Mouse (Mus musculus) neural tube, embryonic 15.5 days (tissue): ENCODE data around the gene Omg. TPM values are rescaled to one million over a fixed set of nuclear protein-coding genes. Genes with fewer than 3 reads are reported as not detected.
A peak's percentile ranks its signal among the peaks of the same experiment; 100 is the strongest.

Experiments
- ATAC-seq: fragments of 200-750 bp; cut with Nextera tagmentation; 2 replicates; pipeline ENCODE4 v1.8.0; 2017; ENCODE audit warnings: mild to moderate bottlenecking, moderate TSS enrichment, moderate library complexity; ENCODE audit not compliant: low FRiP score
- H3K27ac ChIP-seq: fragments of 300-500 bp; sonication (generic); replicated peaks from 2 replicates; pipeline ENCODE4 v1.5.1; 2015; ENCODE audit warnings: mild to moderate bottlenecking, inconsistent platforms
- H3K27me3 ChIP-seq: fragments of 300-500 bp; sonication (generic); replicated peaks from 2 replicates; pipeline ENCODE4 v1.6.1; 2015; ENCODE audit warnings: inconsistent platforms
- H3K36me3 ChIP-seq: fragments of 300-500 bp; sonication (generic); 2 replicates; pipeline ENCODE4 v1.6.1; 2015; ENCODE audit warnings: inconsistent platforms
- H3K4me1 ChIP-seq: fragments of 300-500 bp; sonication (generic); 2 replicates; pipeline ENCODE4 v1.6.1; 2015; ENCODE audit warnings: inconsistent platforms
- H3K4me2 ChIP-seq: fragments of 300-500 bp; sonication (generic); 2 replicates; pipeline ENCODE4 v1.6.1; 2015; ENCODE audit warnings: inconsistent platforms, mild to moderate bottlenecking, moderate library complexity
- H3K4me3 ChIP-seq: fragments of 300-500 bp; sonication (generic); replicated peaks from 2 replicates; pipeline ENCODE4 v1.5.1; 2015; ENCODE audit warnings: mild to moderate bottlenecking, inconsistent platforms
- H3K9ac ChIP-seq: fragments of 300-500 bp; sonication (generic); replicated peaks from 2 replicates; pipeline ENCODE4 v1.6.1; 2015; ENCODE audit warnings: mild to moderate bottlenecking, inconsistent platforms
- H3K9me3 ChIP-seq: fragments of 300-500 bp; sonication (generic); replicated peaks from 2 replicates; pipeline ENCODE4 v1.6.1; 2016; ENCODE audit warnings: inconsistent platforms
- WGBS: fragments of 180-500 bp; shearing (Covaris S2); methylation state at CpG from one replicate; pipeline ENCODE4 v1.1.7; 2015; ENCODE audit warnings: mixed read lengths; 5-methylcytosine and 5-hydroxymethylcytosine counted together
- polyA plus RNA-seq: library from polyadenylated mRNA; unstranded; fragments of >200 nt; fragmentation: Nextera tagmentation; extraction: Ambion mirVana; gene quantifications from 2 replicates; pipeline ENCODE4 v1.2.1, GENCODE M21; 2015

Gene Omg
- polyA plus RNA-seq, 1 experiment from 2014 or later, result 14.5 TPM

DNA sequence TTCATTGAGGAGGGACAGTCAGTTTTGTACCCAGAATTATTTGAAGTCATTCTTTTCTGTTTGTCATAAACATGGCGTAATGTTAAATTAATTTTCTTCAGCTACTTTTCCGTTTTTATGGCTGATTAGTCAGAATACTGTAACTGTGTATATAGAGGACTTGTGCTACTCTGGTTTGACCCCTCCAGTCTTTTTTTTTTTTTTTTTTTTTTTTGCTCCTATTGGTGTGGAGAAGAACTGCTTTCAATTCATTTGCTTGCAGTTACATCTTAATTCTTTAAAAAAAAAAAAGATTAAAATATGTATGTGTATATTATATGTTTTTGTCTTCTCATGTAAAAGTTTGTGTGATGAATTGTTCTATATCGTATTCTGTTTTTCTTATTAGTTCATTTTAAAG, 8.1 kb upstream of the Omg start:
- no peak overlapping the region for H3K4me3 ChIP-seq
- H3K27me3 ChIP-seq, result no peaks in the 10 kb centered on the region
- H3K27ac ChIP-seq, result no peak overlapping the region
- no peaks in the 10 kb centered on the region for H3K36me3 ChIP-seq
- no peaks in the 10 kb centered on the region for H3K4me1 ChIP-seq
- no peak overlapping the region for H3K4me2 ChIP-seq
- 96% methylated on average over 3 of the region's 3 CpGs for WGBS
- H3K9ac ChIP-seq, result no peak overlapping the region
- ATAC-seq, result no peak
- H3K9me3 ChIP-seq, result no peaks in the 10 kb centered on the region

DNA sequence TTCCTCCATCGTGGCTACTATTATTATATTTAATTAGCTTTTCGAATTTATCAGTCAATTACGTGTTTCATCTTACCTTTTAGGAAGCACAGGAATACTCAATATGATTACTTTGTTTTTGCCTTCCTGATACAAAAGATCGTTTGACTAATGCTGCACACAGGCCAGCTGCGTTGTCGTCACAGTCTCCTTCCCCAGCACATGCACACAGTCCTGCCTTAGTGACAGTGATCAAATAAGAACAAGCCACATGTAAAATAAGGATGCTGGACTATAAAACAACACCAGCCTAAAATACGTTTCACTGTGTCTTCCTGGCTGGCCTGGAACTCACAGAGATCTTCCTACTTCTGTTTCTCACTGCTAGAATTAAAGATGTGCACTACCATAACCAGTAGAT, 622 bp upstream of the Omg start:
- no peak overlapping the region for H3K4me3 ChIP-seq
- WGBS, result 60% methylated on average over 7 of the region's 7 CpGs

DNA sequence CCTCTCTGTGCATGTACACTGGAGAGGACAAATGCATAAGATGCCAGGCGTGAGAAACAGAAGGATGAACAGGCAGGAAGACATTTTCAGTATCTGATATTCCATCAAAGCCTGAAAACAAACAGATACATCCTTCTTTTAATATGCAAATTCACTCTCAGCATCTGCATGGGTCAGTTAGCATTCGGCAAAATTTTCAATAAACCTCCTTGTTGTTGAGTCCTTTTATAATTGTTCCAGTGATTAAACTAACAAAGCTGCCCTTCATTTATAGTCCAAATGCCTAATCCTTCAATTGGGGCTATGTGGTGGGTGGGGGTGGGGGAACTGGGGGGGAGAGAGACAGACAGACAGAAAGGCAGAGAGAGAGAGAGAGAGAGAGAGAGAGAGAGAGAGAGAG, 967 bp downstream of the Omg start:
- ATAC-seq, result no peak
- no peak overlapping the region for H3K9ac ChIP-seq
- H3K9me3 ChIP-seq, result no peaks in the 10 kb centered on the region
- no peaks in the 10 kb centered on the region for H3K36me3 ChIP-seq
- H3K27ac ChIP-seq, result peak overlapping the region; percentile 39; the same call in 1 of the 2 replicates
- H3K4me3 ChIP-seq, result peak overlapping the region; percentile 8; the same call in 1 of the 2 replicates
- H3K27me3 ChIP-seq, result no peaks in the 10 kb centered on the region
- H3K4me2 ChIP-seq, result 0 out of 2 replicates have a peak overlapping the region, but pooled peaks have one; percentile 22
- 0 out of 2 replicates have a peak, but pooled peaks cover 5% of the 10 kb centered on the region for H3K4me1 ChIP-seq
- 15% methylated on average over 2 of the region's 2 CpGs for WGBS

More for the DNA sequence above, 622 bp upstream of the Omg start:
- Histone ChIP-seq H3K9ac (no peak overlapping the region), H3K4me2 (no peak overlapping the region), H3K36me3 (no peaks in the 10 kb centered on the region), H3K27me3 (no peaks in the 10 kb centered on the region), H3K27ac (no peak overlapping the region), H3K4me1 (0 out of 2 replicates have a peak, but pooled peaks cover 5% of the 10 kb centered on the region), H3K9me3 (no peaks in the 10 kb centered on the region)
- ATAC-seq, result no peak

DNA sequence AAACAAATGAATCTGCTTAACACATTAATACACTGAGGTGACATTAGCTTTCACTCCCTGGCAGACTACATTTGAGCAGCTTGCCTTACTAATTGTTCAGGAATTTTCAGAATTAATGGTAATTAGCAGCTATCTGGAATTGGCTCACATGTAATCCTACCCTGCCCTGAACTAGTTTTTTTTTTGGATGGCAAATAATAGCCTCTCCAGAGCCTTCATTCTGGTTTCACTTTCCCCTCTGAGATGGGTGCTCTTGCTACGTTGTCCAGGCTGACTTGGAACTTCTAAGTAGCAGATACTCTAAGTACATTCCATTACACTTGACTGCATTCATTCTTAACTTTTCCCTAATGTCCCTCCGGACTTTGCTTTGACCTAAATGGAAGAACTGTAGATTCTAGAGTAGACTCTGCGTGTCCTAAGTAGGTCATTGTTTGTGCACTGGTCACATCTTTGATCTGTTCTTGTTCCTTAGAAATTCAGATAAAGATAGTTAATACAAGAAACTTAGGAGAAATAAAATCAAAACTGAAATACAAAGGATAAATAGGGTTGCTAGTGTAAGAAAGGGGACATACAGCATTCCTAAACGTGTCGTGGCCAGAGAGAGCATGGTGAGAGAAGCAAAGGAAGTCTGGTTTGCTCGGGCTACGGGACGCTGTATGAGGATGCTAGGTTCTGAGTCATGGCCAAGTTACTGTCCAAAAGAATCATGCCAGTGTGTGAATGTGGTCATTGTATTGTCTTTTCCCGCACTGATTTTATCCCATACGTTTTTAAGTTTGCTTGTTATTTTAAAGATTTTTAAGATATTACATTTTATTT, 8.7 kb downstream of the Omg start:
- H3K9me3 ChIP-seq, result no peaks in the 10 kb centered on the region
- no peak for ATAC-seq
- WGBS, result 77% methylated on average over 10 of the region's 10 CpGs
- H3K4me1 ChIP-seq, result peaks cover 4% of the 10 kb centered on the region; the same call in 1 of the 2 replicates
- H3K27me3 ChIP-seq, result no peaks in the 10 kb centered on the region
- H3K27ac ChIP-seq, result no peak overlapping the region
- no peaks in the 10 kb centered on the region for H3K36me3 ChIP-seq
- no peak overlapping the region for H3K4me2 ChIP-seq
- no peak overlapping the region for H3K9ac ChIP-seq
- no peak overlapping the region for H3K4me3 ChIP-seq

DNA sequence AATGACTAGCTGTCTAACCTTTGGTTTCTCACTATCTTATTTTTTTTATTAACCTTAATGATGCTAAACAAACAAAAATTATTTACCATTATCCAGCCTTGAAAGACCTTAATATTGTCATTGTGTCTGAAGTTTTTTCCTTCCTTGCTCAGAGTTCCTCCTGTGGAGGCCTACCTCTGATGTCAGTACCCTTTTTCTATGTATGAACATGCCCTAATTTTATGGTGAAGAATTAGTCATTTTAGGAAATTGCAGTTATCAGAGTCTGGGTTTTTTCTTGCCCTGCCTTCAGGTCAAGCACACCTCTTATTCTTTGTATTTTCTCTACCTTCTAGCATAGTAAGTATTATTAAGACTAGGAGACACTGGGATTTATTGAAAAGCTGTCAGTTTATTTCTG, 19.2 kb downstream of the Omg start:
- ATAC-seq, result no peak
- H3K9ac ChIP-seq, result no peak overlapping the region

DNA sequence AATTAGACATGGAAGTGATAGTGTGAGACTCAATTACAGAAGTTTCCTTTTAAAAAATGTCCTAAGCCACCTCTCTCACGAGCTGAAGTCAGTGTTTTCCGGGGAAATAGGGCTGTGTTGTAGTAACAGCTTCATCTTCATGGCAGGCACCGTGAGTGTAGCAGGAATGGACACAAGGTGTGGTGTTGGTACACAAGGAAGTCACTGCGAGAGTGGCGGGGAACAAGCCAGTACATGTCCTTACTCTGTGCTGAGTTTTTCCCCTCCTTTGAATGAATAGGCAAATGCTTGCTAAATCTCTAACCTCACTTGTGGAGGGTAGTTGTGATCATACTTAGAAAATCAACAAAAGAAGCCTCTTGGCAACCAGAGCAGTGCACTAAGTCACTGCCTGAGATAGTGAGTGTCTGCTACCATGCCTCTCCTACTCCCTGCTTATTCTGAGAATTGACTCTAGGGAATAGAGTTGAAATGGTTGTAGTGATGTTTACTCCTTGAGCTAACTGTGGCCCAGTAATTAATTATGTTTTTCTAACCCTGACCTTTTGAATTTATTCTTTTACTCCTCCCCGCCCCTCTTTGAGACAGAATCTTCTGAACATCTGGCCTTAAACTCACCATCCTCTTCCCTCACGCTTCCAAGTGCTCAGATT, 19.9 kb downstream of the Omg start:
- no peak overlapping the region for H3K9ac ChIP-seq
- H3K4me3 ChIP-seq, result no peak overlapping the region
- no peak overlapping the region for H3K27ac ChIP-seq
- no peak overlapping the region for H3K4me2 ChIP-seq
- H3K4me1 ChIP-seq, result no peaks in the 10 kb centered on the region
- H3K36me3 ChIP-seq, result peaks cover 10% of the 10 kb centered on the region
- H3K27me3 ChIP-seq, result no peaks in the 10 kb centered on the region
- ATAC-seq, result no peak
- no peaks in the 10 kb centered on the region for H3K9me3 ChIP-seq
- WGBS, result 89% methylated on average over 7 of the region's 7 CpGs

More for the DNA sequence above, 19.2 kb downstream of the Omg start:
- H3K4me2 ChIP-seq, result no peak overlapping the region
- H3K27ac ChIP-seq, result no peak overlapping the region
- no peaks in the 10 kb centered on the region for H3K9me3 ChIP-seq
- H3K27me3 ChIP-seq, result no peaks in the 10 kb centered on the region
- no peak overlapping the region for H3K4me3 ChIP-seq
- H3K36me3 ChIP-seq, result peaks cover 8% of the 10 kb centered on the region
- no peaks in the 10 kb centered on the region for H3K4me1 ChIP-seq

DNA sequence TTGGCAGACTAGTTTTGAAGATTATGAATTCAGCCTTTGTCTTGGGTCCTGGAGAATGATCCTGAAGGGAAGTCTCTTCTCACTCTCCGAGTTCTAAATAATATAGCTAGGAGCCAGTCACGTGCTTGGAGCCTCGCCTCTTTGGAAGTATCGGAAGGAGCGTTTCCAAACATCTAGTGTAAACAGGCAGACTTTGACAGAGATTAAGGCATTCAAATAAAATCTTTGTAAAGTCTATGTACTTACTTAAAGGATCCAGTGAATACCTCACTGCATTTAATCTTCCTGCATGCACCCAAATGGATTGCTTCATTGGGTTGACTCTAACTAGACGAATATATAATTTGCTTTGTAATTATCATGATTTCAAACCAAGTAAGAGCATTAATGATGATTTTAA, 20.5 kb downstream of the Omg start:
- Histone ChIP-seq H3K27me3 (no peaks in the 10 kb centered on the region), H3K9me3 (no peaks in the 10 kb centered on the region), H3K27ac (no peak overlapping the region), H3K4me2 (no peak overlapping the region), H3K4me3 (no peak overlapping the region), H3K4me1 (no peaks in the 10 kb centered on the region), H3K9ac (no peak overlapping the region), H3K36me3 (peaks cover 10% of the 10 kb centered on the region)
- ATAC-seq, result no peak
- 95% methylated on average over 6 of the region's 6 CpGs for WGBS

DNA sequence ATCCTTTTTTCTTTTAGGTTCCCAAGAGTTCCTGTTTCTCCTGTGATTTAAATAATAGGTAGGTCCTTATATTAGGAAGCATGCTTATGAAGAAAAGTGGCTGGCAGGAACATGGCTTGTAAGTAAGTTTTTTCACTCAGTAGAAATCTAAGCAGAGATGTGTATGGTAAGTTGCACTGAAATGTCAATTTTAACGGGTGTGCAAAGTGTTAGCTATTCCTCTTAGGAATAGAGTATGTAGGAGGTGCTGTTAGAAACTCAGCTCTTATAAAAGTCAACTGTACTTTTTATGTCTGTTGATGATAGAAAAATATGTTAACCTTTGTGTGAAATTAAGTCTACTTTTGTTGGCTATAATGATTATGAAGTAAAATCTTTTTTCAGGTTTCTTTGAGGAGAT, 35.8 kb downstream of the Omg start:
- no peak for ATAC-seq
- Histone ChIP-seq H3K4me3 (no peak overlapping the region), H3K9me3 (no peaks in the 10 kb centered on the region), H3K9ac (no peak overlapping the region), H3K4me2 (no peak overlapping the region), H3K36me3 (peaks cover 34% of the 10 kb centered on the region), H3K27ac (no peak overlapping the region), H3K4me1 (no peaks in the 10 kb centered on the region), H3K27me3 (no peaks in the 10 kb centered on the region)
- WGBS, result 84% methylated on average over 1 of the region's 1 CpGs

DNA sequence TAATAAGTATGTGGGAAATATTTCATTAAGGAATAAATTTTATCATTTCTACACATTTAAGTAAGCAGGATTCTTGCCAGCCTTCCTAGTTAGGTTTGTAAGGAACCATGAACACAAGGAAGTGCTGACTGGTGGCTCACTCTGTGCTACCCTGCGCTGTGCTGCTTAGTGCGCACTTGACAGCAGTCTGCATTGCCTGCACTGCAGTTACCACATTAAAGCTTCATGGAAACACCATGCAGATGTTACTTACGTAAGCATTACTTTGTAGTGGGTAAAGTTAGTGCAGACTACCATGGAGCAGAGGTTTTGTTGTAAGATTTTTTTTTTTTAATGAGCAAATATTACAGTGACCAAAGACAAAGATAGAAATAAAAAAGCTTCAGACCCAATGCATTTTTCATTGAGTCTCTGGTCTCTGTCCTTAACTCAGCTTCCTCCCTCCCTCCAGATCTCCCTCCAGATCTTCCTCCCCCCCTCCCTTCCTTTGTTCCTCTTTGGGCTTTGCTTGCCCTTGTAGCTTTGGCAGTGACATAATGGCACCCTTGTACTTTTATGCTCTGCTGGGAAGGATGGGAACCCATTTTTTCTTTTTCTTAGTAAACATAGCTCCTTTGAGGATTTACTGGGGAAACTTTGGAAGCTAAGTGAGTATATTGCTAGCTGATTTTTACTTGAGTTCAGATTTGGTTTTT, 43.0 kb downstream of the Omg start:
- no peak for ATAC-seq
- H3K36me3 ChIP-seq, result peaks cover 35% of the 10 kb centered on the region
- no peaks in the 10 kb centered on the region for H3K4me1 ChIP-seq
- no peak overlapping the region for H3K9ac ChIP-seq
- H3K4me3 ChIP-seq, result no peak overlapping the region
- H3K9me3 ChIP-seq, result no peaks in the 10 kb centered on the region
- no peaks in the 10 kb centered on the region for H3K27me3 ChIP-seq
- 88% methylated on average over 3 of the region's 3 CpGs for WGBS
- no peak overlapping the region for H3K27ac ChIP-seq
- no peak overlapping the region for H3K4me2 ChIP-seq

DNA sequence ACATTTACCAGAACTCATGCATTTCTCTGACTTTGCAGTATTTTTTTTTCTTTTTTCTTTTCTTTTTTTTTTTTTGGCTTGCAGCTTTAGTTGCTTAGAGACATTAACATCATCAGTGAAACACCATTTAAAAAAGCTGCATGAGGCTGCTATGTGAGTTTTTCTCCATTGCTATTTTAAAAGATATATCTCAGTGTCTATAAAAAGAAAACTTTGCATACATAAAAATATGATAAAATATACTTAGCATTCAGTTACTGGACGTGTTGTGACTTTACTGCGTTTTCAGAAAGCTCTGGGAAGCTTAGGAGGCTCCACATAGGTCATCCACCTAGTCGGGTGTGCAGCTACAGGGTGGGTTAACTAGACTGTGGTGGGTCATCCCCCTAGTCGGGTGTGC, 44.0 kb downstream of the Omg start:
- ATAC-seq, result no peak
- 95% methylated on average over 4 of the region's 4 CpGs for WGBS

DNA sequence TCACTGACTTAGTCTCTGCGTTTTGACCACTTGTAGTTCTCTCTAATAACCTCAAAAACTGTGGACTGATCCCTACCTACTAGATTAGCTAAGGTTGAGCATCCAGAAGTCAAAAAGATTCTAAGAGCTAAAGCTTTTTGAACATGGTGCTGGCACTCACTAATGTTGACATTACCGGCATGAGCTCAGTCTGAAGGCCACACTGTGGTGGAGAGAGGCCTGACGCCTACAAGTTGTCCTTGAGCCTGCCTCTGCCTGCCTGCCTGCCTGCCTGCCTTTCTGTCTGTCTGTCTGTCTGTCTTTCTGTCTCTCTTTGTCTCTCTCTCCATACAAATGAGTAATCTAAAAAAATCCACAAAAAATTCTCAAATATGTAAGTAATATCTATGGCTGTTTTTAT, 46.0 kb downstream of the Omg start:
- WGBS, result 91% methylated on average over 3 of the region's 3 CpGs
- Histone ChIP-seq H3K27ac (no peak overlapping the region), H3K4me3 (no peak overlapping the region), H3K36me3 (peaks cover 47% of the 10 kb centered on the region), H3K4me1 (no peaks in the 10 kb centered on the region), H3K9me3 (no peaks in the 10 kb centered on the region), H3K4me2 (no peak overlapping the region), H3K9ac (no peak overlapping the region), H3K27me3 (no peaks in the 10 kb centered on the region)
- ATAC-seq, result no peak

More for the DNA sequence above, 44.0 kb downstream of the Omg start:
- H3K4me2 ChIP-seq, result no peak overlapping the region
- H3K9me3 ChIP-seq, result no peaks in the 10 kb centered on the region
- H3K27me3 ChIP-seq, result no peaks in the 10 kb centered on the region
- no peak overlapping the region for H3K9ac ChIP-seq
- no peak overlapping the region for H3K27ac ChIP-seq
- H3K36me3 ChIP-seq, result peaks cover 37% of the 10 kb centered on the region
- no peaks in the 10 kb centered on the region for H3K4me1 ChIP-seq
- no peak overlapping the region for H3K4me3 ChIP-seq

DNA sequence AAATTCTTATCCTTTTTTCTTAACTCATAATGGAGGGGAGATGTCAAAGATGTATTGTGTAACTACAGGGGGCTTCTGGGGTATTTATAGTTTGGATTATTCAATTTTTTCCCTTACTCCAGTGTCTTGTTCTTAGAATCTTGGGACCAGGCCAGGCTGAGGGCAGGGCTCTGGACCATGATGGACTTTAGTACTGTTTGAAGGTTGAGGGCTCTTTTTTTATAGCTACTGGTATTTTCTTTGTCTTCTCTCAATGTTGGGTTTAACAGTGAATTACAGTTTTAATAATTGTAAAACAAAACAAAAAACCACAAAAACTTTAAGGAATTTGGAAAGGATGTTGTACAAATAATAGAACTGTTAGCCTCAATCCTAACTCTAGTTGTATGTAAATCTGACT, 50.9 kb downstream of the Omg start:
- H3K4me3 ChIP-seq, result no peak overlapping the region
- H3K4me1 ChIP-seq, result no peaks in the 10 kb centered on the region
- no peak overlapping the region for H3K9ac ChIP-seq
- ATAC-seq, result no peak
- no peak overlapping the region for H3K4me2 ChIP-seq
- H3K27me3 ChIP-seq, result no peaks in the 10 kb centered on the region
- H3K9me3 ChIP-seq, result no peaks in the 10 kb centered on the region
- H3K27ac ChIP-seq, result no peak overlapping the region
- H3K36me3 ChIP-seq, result peaks cover 61% of the 10 kb centered on the region
